In genomic region chr5:28174086-28174485, GRCm38 (mm10) we compare ENCODE assay signal across 20 mouse cellular contexts. TPM values are rescaled to one million over a fixed set of nuclear protein-coding genes. Genes with fewer than 3 reads are reported as not detected.
A peak's percentile ranks its signal among the peaks of the same experiment; 100 is the strongest.
DNase-seq lines count a peak whose midpoint lies in the region; ATAC-seq and TF ChIP-seq lines count a peak whose summit lies in the region.
"Had no signal": no experiment of that assay in that cellular context is flagged by ENCODE, and none has a peak within 500 bp of the region (broad histone marks: within the 10 kb centered on the region; RNA-seq: fewer than 3 reads in every experiment).

No protein-coding gene starts in this region.

- TF ChIP-seq CTCF in lung, adult 2 months (IDR thresholded peaks at IDR 0.05; ENCODE audit: insufficient read depth, low read length): no peak

- peaks cover 88% of the 10 kb centered on the region for H3K27me3 ChIP-seq in hindbrain, embryonic 15.5 days
- H3K27me3 ChIP-seq in midbrain, embryonic 14.5 days (ENCODE audit: control insufficient read depth, insufficient read depth, low read length): peaks cover 46% of the 10 kb centered on the region
- H3K27me3 ChIP-seq in kidney, embryonic 15.5 days: peaks cover 97% of the 10 kb centered on the region

- 3% methylated on average over 8 of the region's 9 CpGs for WGBS in hindbrain, embryonic 15.5 days
- WGBS in midbrain, embryonic 14.5 days: 3% methylated on average over 9 of the region's 9 CpGs
- 2% methylated on average over 9 of the region's 9 CpGs for WGBS in kidney, embryonic 15.5 days
- WGBS in lung, adult 2 months: 4% methylated on average over 9 of the region's 9 CpGs

- no peak overlapping the region for H3K9ac ChIP-seq in hindbrain, embryonic 15.5 days
- peak overlapping the region; percentile 48 for H3K9ac ChIP-seq in midbrain, embryonic 14.5 days (replicated peaks; ENCODE audit: low read length)
- H3K9ac ChIP-seq in kidney, embryonic 15.5 days: no peak overlapping the region
- H3K9ac ChIP-seq: forebrain, embryonic 12.5 days; heart, embryonic 12.5 days; intestine, embryonic 15.5 days; liver, embryonic 12.5 days had no signal

- no peak overlapping the region for H3K4me3 ChIP-seq in hindbrain, embryonic 15.5 days
- peak overlapping the region; percentile 13; the same call in 1 of the 2 replicates for H3K4me3 ChIP-seq in midbrain, embryonic 14.5 days (replicated peaks; ENCODE audit: low read depth, low read length)
- no peak overlapping the region for H3K4me3 ChIP-seq in kidney, embryonic 15.5 days (replicated peaks)
- no peak overlapping the region for H3K4me3 ChIP-seq in lung, adult 2 months (replicated peaks; ENCODE audit: extremely low read depth, low read depth, low read length)
- H3K4me3 ChIP-seq: forebrain, embryonic 12.5 days; heart, embryonic 12.5 days; intestine, embryonic 15.5 days; layer of hippocampus, adult 2 months; left cerebral cortex, adult 2 months; liver, embryonic 12.5 days had no signal

- TF ChIP-seq POLR2A in lung, adult 2 months (IDR thresholded peaks at IDR 0.05; ENCODE audit: borderline replicate concordance, extremely low read depth, low read depth, low read length): no peak

- no peak for ATAC-seq in hindbrain, embryonic 15.5 days (ENCODE audit: low FRiP score, low read depth)
- ATAC-seq in midbrain, embryonic 14.5 days (ENCODE audit: low FRiP score, low TSS enrichment): no peak; the same call in 1 of the 2 replicates
- no peak for ATAC-seq in kidney, embryonic 15.5 days (replicated peaks; ENCODE audit: low FRiP score)
- ATAC-seq: intestine, embryonic 15.5 days; liver, embryonic 12.5 days had no signal

- peaks cover 11% of the 10 kb centered on the region; the same call in 1 of the 2 replicates for H3K4me1 ChIP-seq in hindbrain, embryonic 15.5 days (replicated peaks)
- H3K4me1 ChIP-seq in midbrain, embryonic 14.5 days (ENCODE audit: control insufficient read depth, insufficient read depth, low read length): peaks cover 35% of the 10 kb centered on the region
- H3K4me1 ChIP-seq in kidney, embryonic 15.5 days: peaks cover 5% of the 10 kb centered on the region; the same call in 1 of the 2 replicates
- H3K4me1 ChIP-seq in lung, adult 2 months (ENCODE audit: control insufficient read depth, insufficient read depth, low read length): no peaks in the 10 kb centered on the region
- H3K4me1 ChIP-seq: liver, embryonic 12.5 days had no signal

- no peaks in the 10 kb centered on the region for H3K9me3 ChIP-seq in hindbrain, embryonic 15.5 days
- H3K9me3 ChIP-seq in midbrain, embryonic 14.5 days (ENCODE audit: control insufficient read depth, low read length): no peaks in the 10 kb centered on the region
- no peaks in the 10 kb centered on the region for H3K9me3 ChIP-seq in kidney, embryonic 15.5 days (replicated peaks)
- H3K9me3 ChIP-seq: forebrain, embryonic 12.5 days; heart, embryonic 12.5 days; intestine, embryonic 15.5 days; liver, embryonic 12.5 days had no signal

- DNase-seq in cerebellum, postnatal 25 days: peak; percentile 44 to 53
- DNase-seq in cerebellum, adult 11 months: no peak
- DNase-seq in embryo, embryonic 9.5 days (ENCODE audit: extremely low spot score): peak; percentile 27
- peak; percentile 60 for DNase-seq in midbrain, embryonic 14.5 days
- no peak for DNase-seq in layer of hippocampus, adult 11-12 months (ENCODE audit: low spot score)
- DNase-seq in lung, adult 2 months: no peak
- DNase-seq: adrenal gland, postnatal 14 days; B cell, adult 2 months; gastrocnemius, postnatal 25 days had no signal

- H3K27ac ChIP-seq in hindbrain, embryonic 15.5 days (replicated peaks): peak overlapping the region; percentile 68
- H3K27ac ChIP-seq in midbrain, embryonic 14.5 days (replicated peaks; ENCODE audit: low read depth, low read length): peak overlapping the region; percentile 93
- no peak overlapping the region for H3K27ac ChIP-seq in kidney, embryonic 15.5 days
- H3K27ac ChIP-seq: forebrain, embryonic 12.5 days; intestine, embryonic 15.5 days; layer of hippocampus, adult 2 months; left cerebral cortex, adult 2 months; liver, embryonic 12.5 days had no signal

- no peaks in the 10 kb centered on the region for H3K36me3 ChIP-seq in hindbrain, embryonic 15.5 days
- H3K36me3 ChIP-seq in midbrain, embryonic 14.5 days (ENCODE audit: control insufficient read depth, insufficient read depth, low read length): peaks cover 21% of the 10 kb centered on the region
- no peaks in the 10 kb centered on the region for H3K36me3 ChIP-seq in kidney, embryonic 15.5 days
- H3K36me3 ChIP-seq: forebrain, embryonic 12.5 days; heart, embryonic 12.5 days; intestine, embryonic 15.5 days; liver, embryonic 12.5 days had no signal

- peak overlapping the region; percentile 21 for H3K4me2 ChIP-seq in hindbrain, embryonic 15.5 days
- peak overlapping the region; percentile 79 for H3K4me2 ChIP-seq in midbrain, embryonic 14.5 days (ENCODE audit: low read length)
- no peak overlapping the region for H3K4me2 ChIP-seq in kidney, embryonic 15.5 days
- H3K4me2 ChIP-seq: forebrain, embryonic 12.5 days; intestine, embryonic 15.5 days; liver, embryonic 12.5 days had no signal

RNA-seq across cellular contexts. Expression of gene En2, which starts 8.6 kb away (rescaled TPM):
- 0.60 and 1.3 TPM in 2 replicates for polyA plus RNA-seq in hindbrain, embryonic 15.5 days (2015; fragmentation: Nextera tagmentation; extraction: Ambion mirVana)
- polyA plus RNA-seq in midbrain, embryonic 14.5 days (2014; fragmentation: Nextera tagmentation; extraction: Ambion mirVana): 3.8 TPM in 2 replicates
- polyA plus RNA-seq in kidney, embryonic 15.5 days (2015; fragmentation: Nextera tagmentation; extraction: Ambion mirVana): 0.09 and 0.15 TPM in 2 replicates
- polyA plus RNA-seq in lung, adult 2 months (2012; rRNA removed): not detected in 2 replicates
- polyA plus RNA-seq: forebrain, embryonic 12.5 days; heart, embryonic 12.5 days; intestine, embryonic 15.5 days; limb, embryonic 11.5 days; liver, embryonic 12.5 days; lung, embryonic 16.5 days; neural tube, embryonic 14.5 days had no signal

Comparison
In these comparisons a context has a peak if more than half of its experiments do, and no peak if none do; other contexts are left out.
1. DNase-seq: peak in cerebellum, postnatal 25 days (2 of 2), embryo, embryonic 9.5 days (single experiment) and midbrain, embryonic 14.5 days (single experiment); none in cerebellum, adult 11 months (single experiment), layer of hippocampus, adult 11-12 months (single experiment) and lung, adult 2 months (single experiment).